Mouse (Mus musculus) frontal cortex, postnatal 36 days (tissue): ENCODE measurements at regions not wholly inside any gene's neighbourhood (a gene's known extent, or its start where the extent isn't known, plus 50 kb on each side); places are given as distances from the start of the nearest gene placed in this dataset.

Experiments
- DNase-seq, 2 experiments: peaks; one replicate each; pipeline ENCODE4 v3.0.0; 2022; ENCODE audit warnings: low spot score in 2 of 2

DNA sequence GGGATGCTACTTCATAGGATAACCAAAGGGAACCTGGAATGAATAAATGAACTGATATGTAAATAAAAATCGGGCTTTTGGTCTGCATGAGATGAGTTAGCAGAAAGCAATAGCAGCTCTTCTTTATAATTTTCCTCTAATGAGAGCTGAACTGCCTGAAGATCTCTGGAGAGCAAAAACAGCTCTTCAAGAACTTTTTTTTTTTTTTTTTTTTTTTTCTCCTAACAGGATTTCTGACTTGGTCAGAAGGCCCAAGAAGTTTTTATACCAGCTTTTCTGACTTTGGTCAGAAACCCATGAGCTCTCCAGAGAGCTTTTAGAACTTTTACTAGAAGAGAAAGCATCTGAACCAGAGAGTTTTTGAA is 79.6 kb upstream of the Ptprk start:
- DNase-seq, result no peak

DNA sequence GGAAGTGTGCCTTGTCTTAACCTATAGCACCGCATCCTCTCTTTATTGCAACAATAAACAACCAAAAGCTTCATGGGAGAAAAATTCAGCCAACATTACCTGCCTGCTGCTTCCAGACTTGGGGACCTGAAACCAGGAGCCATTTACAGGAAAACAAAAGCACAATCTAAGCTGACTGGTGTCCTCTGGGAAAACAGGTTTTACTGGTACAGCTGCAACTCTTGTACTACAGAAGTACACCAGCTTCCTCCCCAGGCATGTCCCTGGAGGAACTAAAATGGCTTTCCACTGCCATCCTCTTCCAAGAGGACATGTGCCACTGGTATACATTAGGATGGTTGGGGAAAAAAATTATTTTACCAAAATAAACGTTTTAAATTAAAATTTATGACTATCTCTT is 63.9 kb upstream of the Ptprk start:
- no peak for DNase-seq

DNA sequence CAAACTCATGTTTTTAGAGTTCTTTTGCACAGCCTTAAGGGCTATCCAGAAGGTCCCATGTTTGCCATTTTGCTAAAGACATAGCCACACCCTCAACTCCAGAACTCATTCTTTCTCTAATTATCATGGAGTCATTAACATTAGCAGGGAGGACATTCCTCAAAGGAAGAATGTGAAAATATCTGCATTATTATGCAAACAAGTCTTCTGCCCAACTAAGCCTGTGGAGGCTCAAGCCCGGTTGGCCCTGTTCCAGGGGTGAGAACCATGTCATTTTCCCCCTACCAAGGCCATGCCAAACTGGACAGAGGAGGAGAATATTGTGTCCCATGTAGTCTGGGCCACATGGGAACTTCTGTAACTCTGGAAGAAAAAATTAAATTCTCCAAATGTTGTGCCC is 62.5 kb upstream of the Ptprk start:
- DNase-seq, result no peak

DNA sequence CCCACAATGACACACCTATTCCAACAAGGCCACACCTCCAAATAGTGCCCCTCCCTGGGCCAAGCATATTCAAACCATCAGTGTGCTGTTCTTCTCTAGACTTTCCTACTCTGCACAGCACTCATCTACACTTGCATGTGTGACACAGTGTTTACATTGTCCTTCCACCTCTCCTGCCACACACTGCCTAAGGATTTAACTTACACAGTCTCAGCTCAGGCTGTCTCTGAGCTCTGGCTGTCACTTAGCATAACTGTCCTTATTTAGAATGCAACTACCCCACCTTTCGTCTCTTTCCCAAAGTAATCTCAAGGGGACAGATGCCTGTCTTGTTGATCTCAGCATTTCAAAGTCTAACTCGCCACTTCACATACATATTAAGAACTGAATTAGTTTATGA is 61.2 kb upstream of the Ptprk start:
- DNase-seq, result no peak

- DNase-seq, result no peak
Observed at GRCm38 (mm10) chr10:28014306-28014825, 60.3 kb upstream of the Ptprk start.
